Mouse (Mus musculus) embryonic facial prominence, embryonic 14.5 days (tissue): ENCODE measurements at regions not wholly inside any gene's neighbourhood (a gene's known extent, or its start where the extent isn't known, plus 50 kb on each side); places are given as distances from the start of the nearest gene placed in this dataset.

Experiments used
- ATAC-seq: fragments of 200-750 bp; cut with Nextera tagmentation; 2 replicates; pipeline ENCODE4 v1.8.0; 2017; ENCODE audit warnings: low read depth, moderate number of reproducible peaks, moderate TSS enrichment
- DNase-seq: peaks from one replicate; pipeline ENCODE4 v3.0.0-alpha.2; 2015; ENCODE audit warnings: low spot score
- H3K27ac ChIP-seq: fragments of 300-500 bp; sonication (generic); replicated peaks from 2 replicates; pipeline ENCODE4 v1.5.1; 2014; ENCODE audit warnings: low read depth, mild to moderate bottlenecking, low read length, moderate library complexity
- H3K27me3 ChIP-seq: fragments of 300-500 bp; sonication (generic); replicated peaks from 2 replicates; pipeline ENCODE4 v1.6.1; 2014; ENCODE audit warnings: low read length; ENCODE audit not compliant: control insufficient read depth, insufficient read depth
- H3K36me3 ChIP-seq: fragments of 300-500 bp; sonication (generic); 2 replicates; pipeline ENCODE4 v1.6.1; 2014; ENCODE audit warnings: low read length, mixed read lengths; ENCODE audit not compliant: control insufficient read depth, insufficient read depth
- H3K4me1 ChIP-seq: fragments of 300-500 bp; sonication (generic); 2 replicates; pipeline ENCODE4 v1.6.1; 2014; ENCODE audit warnings: antibody characterized with exemption, low read length; ENCODE audit not compliant: control insufficient read depth, insufficient read depth
- H3K4me2 ChIP-seq: fragments of 300-500 bp; sonication (generic); 2 replicates; pipeline ENCODE4 v1.6.1; 2014; ENCODE audit warnings: low read depth, mild to moderate bottlenecking, low read length, moderate library complexity, mixed read lengths
- H3K4me3 ChIP-seq: fragments of 300-500 bp; sonication (generic); 2 replicates; pipeline ENCODE4 v1.5.1; 2014; ENCODE audit warnings: low read depth, mild to moderate bottlenecking, low read length
- H3K9ac ChIP-seq: fragments of 300-500 bp; sonication (generic); 2 replicates; pipeline ENCODE4 v1.6.1; 2014; ENCODE audit warnings: low read depth, mild to moderate bottlenecking, low read length, moderate library complexity, mixed read lengths
- H3K9me3 ChIP-seq: fragments of 300-500 bp; sonication (generic); 2 replicates; pipeline ENCODE4 v1.6.1; 2016; ENCODE audit warnings: low read length; ENCODE audit not compliant: control insufficient read depth
- WGBS: fragments of 180-500 bp; shearing (Covaris S2); extraction: QIAGEN DNeasy Blood & Tissue Kit; methylation state at CpG from one replicate; pipeline ENCODE4 v1.1.7; 2014; 5-methylcytosine and 5-hydroxymethylcytosine counted together

GRCm38 (mm10) chr4:81926662-81927141 lies 484.1 kb upstream of the Mpdz start:
- ATAC-seq (peak; percentile 94), DNase-seq (peak; percentile 90)
- Histone ChIP-seq H3K9ac (no peak overlapping the region), H3K4me2 (no peak overlapping the region), H3K4me1 (peaks cover 33% of the 10 kb centered on the region), H3K27ac (peak overlapping the region; percentile 46), H3K9me3 (no peaks in the 10 kb centered on the region), H3K36me3 (no peaks in the 10 kb centered on the region), H3K4me3 (no peak overlapping the region), H3K27me3 (no peaks in the 10 kb centered on the region)
- 33% methylated on average over 6 of the region's 6 CpGs for WGBS

DNA sequence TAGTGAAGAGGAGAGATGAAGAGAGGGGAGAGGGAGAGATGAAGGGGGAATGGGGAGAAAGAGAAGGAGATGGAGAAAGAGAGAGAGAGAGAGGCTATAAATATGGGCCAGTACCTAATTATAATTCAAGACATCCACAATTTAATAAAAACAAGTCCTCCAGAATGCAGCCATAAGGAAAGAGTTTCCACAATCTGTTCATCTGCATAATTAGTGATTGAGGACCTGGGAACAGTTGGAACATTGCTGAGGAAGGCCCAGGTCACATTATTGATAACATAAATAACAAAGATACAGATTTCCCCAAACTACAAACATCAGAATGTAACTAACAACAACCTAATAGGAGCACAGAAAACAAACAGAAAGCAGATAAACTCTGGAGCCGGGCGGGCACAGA lies 483.0 kb upstream of the Mpdz start:
- 52% methylated on average over 2 of the region's 2 CpGs for WGBS
- Histone ChIP-seq H3K27ac (no peak overlapping the region), H3K4me2 (no peak overlapping the region), H3K36me3 (no peaks in the 10 kb centered on the region), H3K9me3 (no peaks in the 10 kb centered on the region), H3K4me3 (no peak overlapping the region), H3K4me1 (peaks cover 33% of the 10 kb centered on the region), H3K27me3 (no peaks in the 10 kb centered on the region), H3K9ac (no peak overlapping the region)
- ATAC-seq (no peak), DNase-seq (no peak)

DNA sequence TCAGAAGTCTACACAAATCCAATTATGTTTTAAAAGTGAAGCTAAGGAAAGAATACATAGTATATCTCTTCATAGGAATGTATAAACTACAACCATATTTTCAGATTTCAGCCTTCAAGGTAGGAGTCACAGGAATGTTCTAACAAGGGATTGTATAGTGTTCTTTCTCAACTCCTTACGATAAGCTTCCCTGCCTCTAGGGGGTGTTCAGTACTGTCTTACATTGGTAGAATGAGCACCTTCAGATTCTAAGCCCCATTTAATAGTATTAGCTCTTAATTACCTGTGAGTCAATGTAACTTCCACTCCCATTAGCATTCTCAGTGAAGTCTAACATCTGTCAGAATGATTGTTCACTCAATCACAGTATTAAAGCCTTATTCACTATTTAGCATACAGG lies 481.5 kb upstream of the Mpdz start:
- Histone ChIP-seq H3K4me1 (peaks cover 33% of the 10 kb centered on the region), H3K4me2 (no peak overlapping the region), H3K4me3 (no peak overlapping the region), H3K27me3 (no peaks in the 10 kb centered on the region), H3K27ac (no peak overlapping the region), H3K9ac (no peak overlapping the region), H3K9me3 (no peaks in the 10 kb centered on the region), H3K36me3 (no peaks in the 10 kb centered on the region)
- no peak for ATAC-seq
- 80% methylated on average over 1 of the region's 1 CpGs for WGBS
- DNase-seq: no peak

DNA sequence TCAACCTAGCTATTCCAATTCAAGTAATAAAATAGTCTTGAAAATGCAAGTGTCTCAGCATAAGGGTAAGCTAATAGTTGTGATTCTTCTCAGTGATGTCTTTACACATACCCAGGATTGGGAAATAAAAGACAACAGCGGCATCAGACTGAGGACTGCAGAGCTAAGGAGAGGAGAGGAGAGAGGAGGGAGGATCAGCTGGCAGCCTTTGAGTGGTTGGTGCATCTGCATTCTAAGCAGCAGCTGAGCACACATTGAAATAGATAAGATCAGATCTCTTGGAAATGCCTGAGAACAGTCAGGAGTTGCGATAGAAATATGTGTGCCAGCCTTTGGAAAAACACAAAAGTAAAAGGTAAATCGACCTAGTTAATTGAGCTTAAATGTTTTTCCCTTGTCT lies 480.3 kb upstream of the Mpdz start:
- H3K27ac ChIP-seq: no peak overlapping the region
- ATAC-seq: no peak
- H3K4me3 ChIP-seq: no peak overlapping the region
- H3K4me1 ChIP-seq: peaks cover 23% of the 10 kb centered on the region
- no peak for DNase-seq
- H3K27me3 ChIP-seq: no peaks in the 10 kb centered on the region
- H3K4me2 ChIP-seq: no peak overlapping the region
- no peak overlapping the region for H3K9ac ChIP-seq
- no peaks in the 10 kb centered on the region for H3K9me3 ChIP-seq
- 77% methylated on average over 3 of the region's 3 CpGs for WGBS
- no peaks in the 10 kb centered on the region for H3K36me3 ChIP-seq

GRCm38 (mm10) chr4:81914971-81915370 lies 472.4 kb upstream of the Mpdz start:
- H3K27ac ChIP-seq: no peak overlapping the region
- H3K4me2 ChIP-seq: no peak overlapping the region
- no peaks in the 10 kb centered on the region for H3K36me3 ChIP-seq
- ATAC-seq: no peak
- 90% methylated on average over 2 of the region's 2 CpGs for WGBS
- H3K27me3 ChIP-seq: no peaks in the 10 kb centered on the region
- H3K4me3 ChIP-seq: no peak overlapping the region
- DNase-seq: no peak
- H3K9ac ChIP-seq: no peak overlapping the region
- H3K9me3 ChIP-seq: no peaks in the 10 kb centered on the region
- H3K4me1 ChIP-seq: no peaks in the 10 kb centered on the region

GRCm38 (mm10) chr4:81913296-81913695 lies 470.7 kb upstream of the Mpdz start:
- Histone ChIP-seq H3K9me3 (no peaks in the 10 kb centered on the region), H3K36me3 (no peaks in the 10 kb centered on the region), H3K4me2 (no peak overlapping the region), H3K9ac (no peak overlapping the region), H3K27ac (no peak overlapping the region), H3K4me1 (no peaks in the 10 kb centered on the region), H3K4me3 (no peak overlapping the region), H3K27me3 (no peaks in the 10 kb centered on the region)
- DNase-seq: peak; percentile 84
- ATAC-seq: 0 out of 2 replicates have a peak, but pooled peaks have one; percentile 37
- WGBS: 33% methylated on average over 10 of the region's 10 CpGs

DNA sequence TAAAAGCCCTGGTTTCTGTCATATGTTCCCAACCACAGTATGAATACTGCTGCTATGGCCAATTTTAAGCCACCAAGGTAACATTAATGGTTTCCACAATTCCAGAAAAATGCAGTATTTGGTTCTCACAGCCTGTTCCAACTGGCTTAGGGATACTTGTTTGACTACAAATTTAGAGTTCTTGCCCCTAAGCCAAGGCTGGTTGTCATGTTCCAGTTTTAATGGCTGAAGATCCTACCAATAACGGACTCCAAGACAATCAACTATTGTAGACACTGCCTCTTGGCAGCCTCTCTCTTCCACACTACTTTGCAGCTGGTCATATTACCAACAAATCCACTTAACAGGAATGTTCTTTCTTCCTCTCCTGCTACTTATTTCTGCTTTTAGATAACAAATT lies 470.0 kb upstream of the Mpdz start:
- H3K4me1 ChIP-seq: no peaks in the 10 kb centered on the region
- 50% methylated on average over 1 of the region's 1 CpGs for WGBS
- H3K27me3 ChIP-seq: no peaks in the 10 kb centered on the region
- ATAC-seq: peak; percentile 22; the same call in 1 of the 2 replicates
- no peak overlapping the region for H3K4me3 ChIP-seq
- DNase-seq: peak; percentile 61
- H3K9me3 ChIP-seq: no peaks in the 10 kb centered on the region
- no peak overlapping the region for H3K9ac ChIP-seq
- no peak overlapping the region for H3K27ac ChIP-seq
- no peak overlapping the region for H3K4me2 ChIP-seq
- H3K36me3 ChIP-seq: no peaks in the 10 kb centered on the region

GRCm38 (mm10) chr4:81899961-81900540 lies 457.4 kb upstream of the Mpdz start:
- DNase-seq: peak; percentile 35
- H3K27ac ChIP-seq: no peak overlapping the region

DNA sequence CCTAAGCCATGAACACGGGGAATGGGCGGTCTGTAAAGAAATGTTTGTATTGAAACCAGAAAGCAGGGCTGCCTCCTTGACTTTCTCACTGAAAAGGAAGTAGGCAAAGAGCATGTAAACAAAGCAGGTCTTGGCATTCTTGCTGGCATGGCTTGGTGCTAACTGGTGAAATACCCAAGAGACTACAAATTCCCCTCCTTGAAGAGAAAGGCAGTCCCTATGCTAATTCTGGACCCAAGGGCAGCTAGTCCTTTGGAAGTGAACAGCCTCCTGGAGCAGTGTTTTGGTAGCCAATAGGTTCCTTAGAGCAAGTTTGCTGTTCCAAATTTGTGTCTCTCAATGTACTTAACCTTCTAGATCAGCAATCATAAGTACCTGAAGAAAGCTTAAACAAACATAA lies 456.0 kb upstream of the Mpdz start:
- H3K9me3 ChIP-seq: peaks cover 3% of the 10 kb centered on the region; the same call in 1 of the 2 replicates
- no peak for ATAC-seq
- WGBS: 73% methylated on average over 2 of the region's 2 CpGs

More at GRCm38 (mm10) chr4:81899961-81900540, 457.4 kb upstream of the Mpdz start:
- no peaks in the 10 kb centered on the region for H3K4me1 ChIP-seq
- no peak overlapping the region for H3K4me3 ChIP-seq
- no peak overlapping the region for H3K9ac ChIP-seq
- WGBS: 71% methylated on average over 5 of the region's 5 CpGs
- no peaks in the 10 kb centered on the region for H3K36me3 ChIP-seq
- H3K4me2 ChIP-seq: no peak overlapping the region
- H3K9me3 ChIP-seq: no peaks in the 10 kb centered on the region
- no peaks in the 10 kb centered on the region for H3K27me3 ChIP-seq
- ATAC-seq: no peak

More for the DNA sequence above, 456.0 kb upstream of the Mpdz start:
- no peaks in the 10 kb centered on the region for H3K4me1 ChIP-seq
- H3K27me3 ChIP-seq: no peaks in the 10 kb centered on the region
- H3K27ac ChIP-seq: no peak overlapping the region
- H3K4me2 ChIP-seq: no peak overlapping the region
- no peak for DNase-seq
- no peaks in the 10 kb centered on the region for H3K36me3 ChIP-seq
- H3K4me3 ChIP-seq: no peak overlapping the region
- no peak overlapping the region for H3K9ac ChIP-seq
